Mouse (Mus musculus): Measurements from ENCODE around the gene Dnajc6.

Gene Dnajc6

GRCm38 (mm10) chr4:101496534-101497237, at the start of gene Dnajc6:
Gene Dnajc6, plus strand, starts transcription at chr4:101496648.
- DNase-seq (ENCODE audit: extremely low read depth, insufficient read length, low spot score): no peak

- DNase-seq (ENCODE audit: extremely low read depth, insufficient read length, low spot score): no peak
Measured at GRCm38 (mm10) chr4:101448701-101449100, 47.7 kb upstream of the Dnajc6 start.

- no peak for DNase-seq (ENCODE audit: extremely low read depth, insufficient read length, low spot score)
Measured at GRCm38 (mm10) chr4:101449344-101449743, 47.1 kb upstream of the Dnajc6 start.

GRCm38 (mm10) chr4:101450150-101450780, 46.2 kb upstream of the Dnajc6 start:
- DNase-seq (ENCODE audit: extremely low read depth, insufficient read length, low spot score): no peak

GRCm38 (mm10) chr4:101451089-101451488, 45.4 kb upstream of the Dnajc6 start:
- no peak for DNase-seq (ENCODE audit: extremely low read depth, insufficient read length, low spot score)

GRCm38 (mm10) chr4:101452829-101453228, 43.6 kb upstream of the Dnajc6 start:
- DNase-seq (ENCODE audit: extremely low read depth, insufficient read length, low spot score): no peak

GRCm38 (mm10) chr4:101457176-101457575, 39.3 kb upstream of the Dnajc6 start:
- DNase-seq (ENCODE audit: extremely low read depth, insufficient read length, low spot score): no peak

- no peak for DNase-seq (ENCODE audit: extremely low read depth, insufficient read length, low spot score)
Measured at GRCm38 (mm10) chr4:101458341-101458740, 38.1 kb upstream of the Dnajc6 start.

GRCm38 (mm10) chr4:101459358-101459757, 37.1 kb upstream of the Dnajc6 start:
- DNase-seq (ENCODE audit: extremely low read depth, insufficient read length, low spot score): no peak

- DNase-seq (ENCODE audit: extremely low read depth, insufficient read length, low spot score): no peak
Measured at GRCm38 (mm10) chr4:101460114-101460513, 36.3 kb upstream of the Dnajc6 start.

- DNase-seq (ENCODE audit: extremely low read depth, insufficient read length, low spot score): no peak
Measured at GRCm38 (mm10) chr4:101462065-101462464, 34.4 kb upstream of the Dnajc6 start.

- DNase-seq (ENCODE audit: extremely low read depth, insufficient read length, low spot score): no peak
Measured at GRCm38 (mm10) chr4:101466264-101466663, 30.2 kb upstream of the Dnajc6 start.

GRCm38 (mm10) chr4:101469242-101469641, 27.2 kb upstream of the Dnajc6 start:
- no peak for DNase-seq (ENCODE audit: extremely low read depth, insufficient read length, low spot score)

- DNase-seq (ENCODE audit: extremely low read depth, insufficient read length, low spot score): no peak
Measured at GRCm38 (mm10) chr4:101470543-101470942, 25.9 kb upstream of the Dnajc6 start.

- no peak for DNase-seq (ENCODE audit: extremely low read depth, insufficient read length, low spot score)
Measured at GRCm38 (mm10) chr4:101472767-101473166, 23.7 kb upstream of the Dnajc6 start.

GRCm38 (mm10) chr4:101490320-101490917, 6.0 kb upstream of the Dnajc6 start:
- no peak for DNase-seq (ENCODE audit: extremely low read depth, insufficient read length, low spot score)

- DNase-seq (ENCODE audit: extremely low read depth, insufficient read length, low spot score): no peak
Measured at GRCm38 (mm10) chr4:101491704-101492103, 4.7 kb upstream of the Dnajc6 start.

GRCm38 (mm10) chr4:101493611-101494197, 2.7 kb upstream of the Dnajc6 start:
- no peak for DNase-seq (ENCODE audit: extremely low read depth, insufficient read length, low spot score)

- peak; percentile 2 for DNase-seq (ENCODE audit: extremely low read depth, insufficient read length, low spot score)
Measured at GRCm38 (mm10) chr4:101496188-101496533, 287 bp upstream of the Dnajc6 start.

- no peak for DNase-seq (ENCODE audit: extremely low read depth, insufficient read length, low spot score)
Measured at GRCm38 (mm10) chr4:101497336-101497735, 888 bp downstream of the Dnajc6 start.

- DNase-seq (ENCODE audit: extremely low read depth, insufficient read length, low spot score): no peak
Measured at GRCm38 (mm10) chr4:101504470-101505007, 8.1 kb downstream of the Dnajc6 start.
